Mouse (Mus musculus): ENCODE data around the gene Osbpl7. TPM values are rescaled to one million over a fixed set of nuclear protein-coding genes. Genes with fewer than 3 reads are reported as not detected.
A peak's percentile ranks its signal among the peaks of the same experiment; 100 is the strongest.

The Osbpl7 gene
- total RNA-seq (2021) = 10 to 100 TPM; 10.5 to 12.3 TPM
- long read RNA-seq, experiment 1, partial matches to known transcripts = 3 of 9 reads
- long read RNA-seq, experiment 1, other reads (novel, unspliced or antisense) = 6 of 9 reads
- long read RNA-seq, experiment 2, partial matches to known transcripts = 0 of 6 reads
- long read RNA-seq, experiment 2, other reads (novel, unspliced or antisense) = 2 of 6 reads

GRCm38 (mm10) chr11:97050216-97050943, at the start of gene Osbpl7:
Osbpl7 (plus strand) TSS chr11:97050628.
- intact Hi-C loops (cut with DNase I) = no loop called here
- peak; percentile 64 to 78 for DNase-seq (ENCODE audit: low spot score in 2 of 2)

GRCm38 (mm10) chr11:97003170-97003569, 47.3 kb upstream of the Osbpl7 start:
- intact Hi-C loops (cut with DNase I) = no loop called here

DNA sequence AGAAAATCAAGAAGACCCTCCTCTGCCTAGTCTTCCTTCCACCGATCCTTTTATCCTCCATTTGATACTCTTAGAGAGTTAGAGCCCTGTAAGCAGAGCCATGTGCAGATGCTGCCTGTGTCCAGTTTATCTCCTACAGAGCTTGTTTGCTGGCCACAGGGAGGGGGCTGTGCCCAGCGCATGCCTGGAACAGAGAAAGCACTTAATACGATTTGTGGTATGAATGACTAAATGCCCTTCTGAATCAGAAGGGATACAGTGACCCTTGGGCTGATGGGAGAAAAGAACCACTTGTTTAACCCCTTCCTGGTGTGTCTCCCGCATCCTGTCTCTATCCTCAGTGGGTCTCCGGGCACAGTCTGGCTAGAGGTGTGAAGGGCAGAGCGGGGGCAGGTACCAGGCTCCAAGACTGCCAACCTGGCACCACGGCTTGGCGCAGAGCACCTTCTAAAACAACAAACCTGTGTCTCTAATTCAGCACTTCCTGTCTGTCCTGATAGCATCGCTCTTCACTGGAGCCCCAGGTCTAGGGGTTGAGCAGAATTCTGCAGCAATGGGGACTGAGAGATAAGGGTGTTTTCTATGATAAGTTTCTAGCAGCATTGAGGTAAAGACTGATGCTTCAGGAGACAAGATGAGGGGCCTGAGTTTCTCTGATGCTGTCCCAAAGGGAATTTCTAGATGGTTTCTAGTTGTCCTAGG, 43.2 kb upstream of the Osbpl7 start:
- intact Hi-C loops (cut with DNase I) = no loop called here
- DNase-seq (ENCODE audit: low spot score in 2 of 2) = no peak

More at GRCm38 (mm10) chr11:97003170-97003569, 47.3 kb upstream of the Osbpl7 start:
- DNase-seq (ENCODE audit: low spot score in 2 of 2) = no peak

- intact Hi-C loops (cut with DNase I) = no loop called here
These were observed 41.1 kb upstream of the Osbpl7 start for GRCm38 (mm10) chr11:97009198-97009790.

DNA sequence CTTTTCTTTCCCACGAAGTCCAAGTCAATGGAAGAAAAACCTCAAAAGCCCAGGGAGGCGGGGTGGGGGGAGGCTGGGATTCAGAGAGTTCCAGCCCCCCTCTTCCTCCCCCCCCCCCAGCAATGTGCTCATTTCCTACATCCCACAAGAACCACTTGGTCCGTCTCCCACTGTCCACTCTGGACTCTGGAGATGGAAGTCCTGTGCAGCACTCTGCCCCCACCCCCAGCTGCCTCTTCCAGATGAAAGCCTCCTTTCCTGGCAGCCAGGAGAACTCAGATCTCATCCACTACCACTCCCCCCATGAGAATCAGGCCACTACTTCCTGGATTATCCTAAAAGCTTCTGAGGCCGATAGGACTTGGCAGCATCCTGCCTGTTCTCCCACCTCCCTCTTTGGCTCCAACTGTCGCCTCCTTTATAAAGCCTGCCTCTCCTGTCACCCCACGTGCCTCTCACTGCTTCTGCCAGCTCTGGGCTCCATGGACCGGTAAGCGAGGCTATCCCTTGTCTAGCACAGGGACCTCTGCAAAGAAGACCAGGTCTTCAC, 37.2 kb upstream of the Osbpl7 start, which contains the start of gene Sp6:
TSS of gene Sp6 (plus strand) at position 274 of the 550 bp plus-strand sequence.
- intact Hi-C loops (cut with DNase I) = loop anchor here (10.0 kb wide), 1 partner anchor 728 kb away; the partner anchor contains the start of genes Hoxb7 and Hoxb8
- peak in 1 of 2 experiments; percentile 49 for DNase-seq (ENCODE audit: low spot score in 2 of 2)

More at GRCm38 (mm10) chr11:97009198-97009790, 41.1 kb upstream of the Osbpl7 start:
- no peak for DNase-seq (ENCODE audit: low spot score in 2 of 2)

DNA sequence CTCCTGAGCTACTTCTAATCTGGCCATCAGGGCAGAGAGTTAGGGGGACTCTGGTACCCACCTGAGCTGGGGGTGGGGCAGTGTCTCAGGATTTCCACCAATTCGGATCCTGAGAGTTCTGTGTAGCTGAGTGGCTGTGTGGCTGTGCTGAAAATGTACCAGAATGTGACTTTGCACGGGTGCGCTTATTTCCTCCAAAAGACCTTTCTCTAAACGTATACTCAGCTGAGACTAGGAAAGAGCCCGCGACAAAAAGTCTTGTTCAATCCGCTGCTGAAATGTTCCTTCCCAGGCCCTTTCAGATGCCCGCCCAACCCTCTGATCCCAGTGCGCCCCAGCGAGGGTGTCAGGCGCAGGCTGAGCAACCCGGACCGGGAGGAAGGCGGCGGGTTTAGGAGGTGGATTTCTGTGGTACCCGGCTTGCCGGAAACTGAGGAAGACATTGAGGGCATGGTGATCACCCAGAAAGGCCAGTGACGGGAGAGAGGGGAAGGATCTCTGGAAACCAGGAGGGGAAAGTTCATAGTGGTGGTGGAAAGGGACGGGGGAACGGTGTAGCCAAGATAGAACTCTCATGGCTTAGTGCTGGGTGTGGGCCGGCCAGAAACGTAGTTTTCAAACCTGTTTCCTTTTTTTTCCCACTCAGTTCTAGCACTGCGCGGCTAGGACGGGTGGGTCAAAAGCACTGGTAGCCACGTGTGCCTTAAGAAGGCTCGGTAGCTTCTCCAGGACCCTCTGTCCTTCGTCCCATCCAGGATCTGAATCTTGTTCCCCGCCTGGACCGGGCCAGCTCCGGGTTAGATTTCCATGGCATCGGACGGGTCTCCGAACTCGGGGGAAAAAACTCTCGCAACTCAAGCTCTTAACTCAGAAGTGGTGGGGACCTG, 32.5 kb upstream of the Osbpl7 start:
- intact Hi-C loops (cut with DNase I) = loop anchor here (10.0 kb wide), 1 partner anchor 733 kb away; the partner anchor contains the start of genes Hoxb7 and Hoxb8
- no peak for DNase-seq (ENCODE audit: low spot score in 2 of 2)

DNA sequence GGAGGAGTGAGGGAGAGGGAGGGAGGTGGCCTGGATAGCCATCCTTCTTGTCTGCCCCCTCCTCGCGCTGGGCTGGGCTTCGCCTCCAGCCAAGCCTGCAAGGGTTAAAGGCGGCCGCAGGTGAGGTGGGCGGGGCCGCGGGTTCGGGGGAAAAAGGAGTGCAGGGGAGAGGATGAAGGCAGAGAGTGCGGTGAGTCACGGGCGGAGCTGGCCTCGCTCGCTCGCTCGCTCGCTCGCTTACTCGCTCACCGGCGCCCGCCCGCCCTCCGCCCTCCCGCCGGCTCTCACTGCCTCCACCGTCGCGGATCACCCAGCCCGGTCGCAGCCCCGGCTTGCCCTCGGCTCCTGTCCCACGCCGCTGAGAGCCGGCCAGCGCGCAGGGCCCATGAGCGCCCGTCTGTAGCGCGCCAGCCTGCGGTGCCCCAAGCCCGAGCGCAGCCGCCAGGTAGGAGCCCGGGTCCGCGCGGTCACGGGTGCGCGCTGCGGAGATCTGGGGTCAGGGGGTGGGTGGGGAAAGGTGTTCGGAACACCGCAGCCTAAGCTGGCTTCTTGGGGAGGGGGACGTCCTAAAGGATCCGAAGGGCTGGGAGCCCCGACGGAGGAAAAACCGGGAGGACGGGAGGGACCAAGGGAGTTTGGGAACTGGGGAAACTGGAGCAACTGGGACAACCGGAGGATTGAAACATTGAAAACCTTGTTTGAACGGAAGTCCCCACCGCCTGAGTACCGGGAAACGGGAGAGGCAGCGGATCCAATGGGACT, 31.7 kb upstream of the Osbpl7 start:
- DNase-seq (ENCODE audit: low spot score in 2 of 2) = no peak
- intact Hi-C loops (cut with DNase I) = loop anchor here (10.0 kb wide), 1 partner anchor 734 kb away; the partner anchor contains the start of genes Hoxb7 and Hoxb8

DNA sequence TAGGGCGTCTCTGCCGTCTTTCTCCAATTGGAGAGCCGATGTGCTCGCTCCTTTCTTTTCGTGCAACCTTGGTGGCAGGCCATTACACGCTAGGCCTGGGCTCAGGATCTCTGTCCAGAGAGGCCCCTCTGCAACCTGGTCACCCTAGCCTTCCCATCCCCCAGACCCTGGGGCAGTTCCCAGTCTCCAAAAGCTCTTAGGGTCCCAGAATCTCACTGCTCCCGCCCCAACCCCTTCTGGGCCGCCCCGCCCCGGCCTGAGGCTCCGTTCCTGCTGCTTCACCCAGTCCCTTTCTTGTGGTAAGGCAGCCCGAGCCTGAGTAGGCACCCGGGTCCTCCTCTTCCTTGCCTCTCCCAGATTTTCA, 31.1 kb upstream of the Osbpl7 start:
- intact Hi-C loops (cut with DNase I) = loop anchor here (10.0 kb wide), 1 partner anchor 735 kb away; the partner anchor contains the start of genes Hoxb7 and Hoxb8

GRCm38 (mm10) chr11:97021121-97021765, 29.2 kb upstream of the Osbpl7 start:
- DNase-seq (ENCODE audit: low spot score in 2 of 2) = no peak
- intact Hi-C loops (cut with DNase I) = loop anchor here (5.0 kb wide), 1 partner anchor 104 kb away; the partner anchor contains the start of gene Cdk5rap3

More for the DNA sequence above, 31.1 kb upstream of the Osbpl7 start:
- DNase-seq (ENCODE audit: low spot score in 2 of 2) = no peak

DNA sequence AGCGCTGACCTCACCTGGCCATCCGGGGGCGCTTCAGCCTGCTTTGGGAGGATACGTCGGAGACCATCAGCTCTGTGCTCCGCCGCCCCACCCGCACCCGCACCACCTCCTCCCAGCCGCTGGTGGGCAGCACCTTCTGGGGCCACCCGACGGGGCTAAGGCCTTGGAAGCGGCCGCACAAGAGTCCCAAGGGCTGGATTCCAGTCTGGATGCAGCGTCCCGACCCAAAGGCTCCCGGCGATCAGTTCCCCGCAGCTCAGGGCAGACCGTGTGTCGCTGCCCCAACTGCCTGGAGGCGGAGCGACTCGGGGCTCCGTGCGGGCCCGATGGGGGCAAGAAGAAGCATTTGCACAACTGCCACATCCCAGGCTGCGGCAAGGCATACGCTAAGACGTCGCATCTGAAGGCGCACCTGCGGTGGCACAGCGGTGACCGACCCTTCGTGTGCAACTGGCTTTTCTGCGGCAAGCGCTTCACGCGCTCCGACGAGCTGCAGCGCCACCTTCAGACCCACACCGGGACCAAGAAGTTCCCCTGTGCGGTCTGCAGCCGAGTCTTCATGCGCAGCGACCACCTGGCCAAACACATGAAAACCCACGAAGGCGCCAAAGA, 28.4 kb upstream of the Osbpl7 start:
- intact Hi-C loops (cut with DNase I) = loop anchor here (5.0 kb wide), 1 partner anchor 105 kb away; the partner anchor contains the start of gene Cdk5rap3
- DNase-seq (ENCODE audit: low spot score in 2 of 2) = peak; percentile 59 to 60

DNA sequence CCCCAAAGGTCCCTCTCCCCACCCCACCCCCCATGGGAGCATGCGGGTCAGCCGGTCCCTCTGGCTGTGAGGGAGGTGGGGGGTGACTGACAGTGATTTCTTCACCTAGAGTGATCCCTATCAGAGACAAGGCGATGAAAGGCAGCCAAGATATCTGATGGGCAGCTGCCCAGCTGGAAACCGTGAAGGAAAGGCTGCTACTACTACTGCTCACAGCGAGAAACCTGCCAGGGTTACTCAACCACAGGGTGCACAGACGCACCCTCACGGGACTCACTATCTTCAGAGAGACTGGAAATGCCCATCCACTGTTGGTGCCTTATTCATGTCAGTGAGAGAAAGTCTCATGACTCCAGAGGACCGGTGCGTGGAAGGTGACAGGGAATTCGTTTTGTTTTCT, 25.5 kb upstream of the Osbpl7 start:
- DNase-seq (ENCODE audit: low spot score in 2 of 2) = no peak
- intact Hi-C loops (cut with DNase I) = loop anchor here (5.0 kb wide), 1 partner anchor 108 kb away; the partner anchor contains the start of gene Cdk5rap3

GRCm38 (mm10) chr11:97025721-97026344, 24.6 kb upstream of the Osbpl7 start:
- peak; percentile 82 to 87 for DNase-seq (ENCODE audit: low spot score in 2 of 2)
- intact Hi-C loops (cut with DNase I) = loop anchor here (1.0 kb wide), 1 partner anchor 44 kb away; the partner anchor contains the start of gene Sp2

DNA sequence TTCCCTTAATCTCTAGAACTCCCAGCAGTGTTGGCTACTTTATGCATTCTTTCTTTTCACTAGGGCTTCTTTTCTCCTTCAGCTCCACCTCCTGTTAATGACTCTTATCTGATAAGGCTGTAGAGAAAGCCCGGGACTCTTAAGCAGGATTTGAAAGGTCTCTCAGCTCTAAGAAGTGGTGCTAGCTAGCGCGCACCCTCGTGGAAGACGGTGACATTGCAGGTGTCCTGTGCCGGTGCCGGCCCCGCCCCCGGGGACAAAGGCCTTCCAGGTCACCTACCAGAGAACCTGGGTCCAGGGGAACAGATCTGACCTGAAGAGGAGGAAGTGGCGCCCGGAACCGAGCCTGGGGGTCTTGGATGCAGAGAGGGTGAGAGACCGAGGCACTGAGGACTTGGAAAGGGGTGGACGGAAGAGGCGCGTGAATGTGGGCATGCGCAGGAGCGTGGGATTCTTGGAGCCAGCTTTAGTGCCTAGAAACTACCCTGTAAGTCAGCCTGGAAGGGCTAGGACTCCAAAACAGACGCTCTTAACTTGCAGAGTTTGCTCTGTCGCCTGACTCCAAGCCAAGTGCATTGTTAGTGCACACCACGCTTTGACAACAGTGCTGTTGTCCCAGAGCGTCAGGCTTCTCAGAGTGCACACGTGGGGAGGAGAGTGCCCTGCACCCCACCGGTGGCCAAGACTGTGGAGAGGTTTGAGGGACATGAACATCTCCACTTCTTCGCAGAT, 20.6 kb upstream of the Osbpl7 start, which contains the start of gene Scrn2:
TSS of gene Scrn2 (plus strand) at position 253 of the 732 bp plus-strand sequence.
- intact Hi-C loops (cut with DNase I) = no loop called here
- DNase-seq (ENCODE audit: low spot score in 2 of 2) = peak; percentile 69 to 72

DNA sequence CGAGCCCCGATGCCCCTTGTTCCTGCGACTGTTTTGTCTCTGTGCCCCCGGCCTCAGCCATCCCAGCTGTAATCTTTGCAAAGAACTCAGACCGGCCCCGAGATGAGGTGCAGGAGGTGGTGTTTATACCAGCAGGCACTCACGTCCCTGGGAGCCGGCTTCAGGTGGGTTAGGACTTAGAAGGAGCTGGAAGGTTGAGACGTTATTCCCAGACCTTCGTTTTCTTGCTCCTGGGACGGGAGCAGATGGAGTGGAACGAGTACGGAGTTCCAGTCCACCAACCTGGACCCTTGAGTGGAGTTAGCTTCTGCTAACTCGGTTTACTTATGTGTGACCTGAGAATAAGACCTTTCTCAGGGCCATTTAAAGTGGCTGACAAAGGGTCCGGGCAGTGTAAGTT, 20.0 kb upstream of the Osbpl7 start:
- DNase-seq (ENCODE audit: low spot score in 2 of 2) = no peak
- intact Hi-C loops (cut with DNase I) = no loop called here

- intact Hi-C loops (cut with DNase I) = no loop called here
- no peak for DNase-seq (ENCODE audit: low spot score in 2 of 2)
These were observed 18.5 kb upstream of the Osbpl7 start for GRCm38 (mm10) chr11:97031977-97032376.
